Mouse (Mus musculus) hindbrain, embryonic 12.5 days (tissue): Measurements from ENCODE around the gene Nudcd3. TPM values are rescaled to one million over a fixed set of nuclear protein-coding genes. Genes with fewer than 3 reads are reported as not detected.

ENCODE experiments used
- ATAC-seq: fragments of 200-750 bp; cut with Nextera tagmentation; 2 replicates; pipeline ENCODE4 v1.8.0; 2017; ENCODE audit warnings: moderate TSS enrichment; ENCODE audit not compliant: low FRiP score
- H3K27ac ChIP-seq: fragments of 300-500 bp; sonication (generic); 2 replicates; pipeline ENCODE4 v1.5.1; 2016; ENCODE audit warnings: mild to moderate bottlenecking
- H3K27me3 ChIP-seq: fragments of 300-500 bp; sonication (generic); 2 replicates; pipeline ENCODE4 v1.6.1; 2016; ENCODE audit warnings: mild to moderate bottlenecking
- H3K36me3 ChIP-seq: fragments of 300-500 bp; sonication (generic); 2 replicates; pipeline ENCODE4 v1.6.1; 2016; ENCODE audit warnings: mild to moderate bottlenecking
- H3K4me1 ChIP-seq: fragments of 300-500 bp; sonication (generic); 2 replicates; pipeline ENCODE4 v1.6.1; 2016
- H3K4me2 ChIP-seq: fragments of 300-500 bp; sonication (generic); replicated peaks from 2 replicates; pipeline ENCODE4 v1.6.1; 2016; ENCODE audit warnings: mild to moderate bottlenecking
- H3K4me3 ChIP-seq: fragments of 300-500 bp; sonication (generic); 2 replicates; pipeline ENCODE4 v1.5.1; 2016; ENCODE audit warnings: mild to moderate bottlenecking
- H3K9ac ChIP-seq: fragments of 300-500 bp; sonication (generic); 2 replicates; pipeline ENCODE4 v1.6.1; 2016; ENCODE audit warnings: mild to moderate bottlenecking, moderate library complexity
- H3K9me3 ChIP-seq: fragments of 300-500 bp; sonication (generic); replicated peaks from 2 replicates; pipeline ENCODE4 v1.6.1; 2016; ENCODE audit warnings: mild to moderate bottlenecking
- WGBS: fragments of 180-500 bp; shearing (Covaris S2); methylation state at CpG from one replicate; pipeline ENCODE4 v1.1.7; 2016; 5-methylcytosine and 5-hydroxymethylcytosine counted together
- polyA plus RNA-seq: library from polyadenylated mRNA; unstranded; fragments of >200 nt; fragmentation: Nextera tagmentation; extraction: Ambion mirVana; gene quantifications from 2 replicates; pipeline ENCODE4 v1.2.1, GENCODE M21; 2016

Nudcd3 gene
- polyA plus RNA-seq, 1 experiment from 2014 or later = 57.7 TPM

GRCm38 (mm10) chr11:6175506-6175905, 24.7 kb downstream of the Nudcd3 start:
- Histone ChIP-seq H3K4me3 (no peak overlapping the region), H3K27me3 (no peaks in the 10 kb centered on the region), H3K9ac (no peak overlapping the region), H3K27ac (no peak overlapping the region), H3K36me3 (no peaks in the 10 kb centered on the region), H3K4me2 (no peak overlapping the region), H3K4me1 (peaks cover 22% of the 10 kb centered on the region), H3K9me3 (no peaks in the 10 kb centered on the region)
- WGBS = 72% methylated on average over 1 of the region's 1 CpGs
- no peak for ATAC-seq

GRCm38 (mm10) chr11:6174719-6175118, 25.5 kb downstream of the Nudcd3 start:
- Histone ChIP-seq H3K4me1 (peaks cover 20% of the 10 kb centered on the region), H3K4me2 (no peak overlapping the region), H3K9me3 (no peaks in the 10 kb centered on the region), H3K36me3 (no peaks in the 10 kb centered on the region), H3K27me3 (no peaks in the 10 kb centered on the region), H3K9ac (no peak overlapping the region), H3K4me3 (no peak overlapping the region), H3K27ac (no peak overlapping the region)
- ATAC-seq = no peak
- WGBS = 75% methylated on average over 7 of the region's 7 CpGs

- H3K27ac ChIP-seq = no peak overlapping the region
- no peak overlapping the region for H3K4me3 ChIP-seq
- no peaks in the 10 kb centered on the region for H3K27me3 ChIP-seq
- 83% methylated on average over 2 of the region's 2 CpGs for WGBS
- H3K4me2 ChIP-seq = no peak overlapping the region
- no peak overlapping the region for H3K9ac ChIP-seq
- no peak for ATAC-seq
- H3K9me3 ChIP-seq = no peaks in the 10 kb centered on the region
- H3K36me3 ChIP-seq = no peaks in the 10 kb centered on the region
- no peaks in the 10 kb centered on the region for H3K4me1 ChIP-seq
These were observed 31.1 kb downstream of the Nudcd3 start for GRCm38 (mm10) chr11:6169041-6169663.

DNA sequence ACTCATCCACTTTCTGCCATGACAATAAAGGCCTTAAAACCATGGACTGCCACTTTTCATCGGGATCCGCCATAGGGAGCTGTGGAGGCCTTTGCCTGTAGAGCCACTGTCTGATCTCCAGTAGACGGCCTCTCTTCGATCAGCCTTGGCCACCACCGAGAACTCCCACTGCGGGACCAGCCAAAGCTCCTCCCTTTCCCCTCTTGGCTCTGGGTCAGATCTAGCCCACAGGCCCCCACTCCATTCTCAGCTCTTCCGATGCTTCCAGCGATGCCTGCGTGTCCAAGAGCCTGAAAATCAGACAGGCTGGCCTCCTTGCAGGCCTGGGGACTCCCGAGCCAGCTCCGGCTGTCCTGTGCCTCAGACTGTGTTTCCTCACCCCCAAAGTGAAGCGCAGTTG, 33.9 kb downstream of the Nudcd3 start:
- Histone ChIP-seq H3K4me2 (no peak overlapping the region), H3K9me3 (no peaks in the 10 kb centered on the region), H3K4me1 (no peaks in the 10 kb centered on the region), H3K27me3 (no peaks in the 10 kb centered on the region), H3K9ac (no peak overlapping the region), H3K36me3 (no peaks in the 10 kb centered on the region), H3K27ac (no peak overlapping the region; the same call in 1 of the 2 replicates), H3K4me3 (no peak overlapping the region)
- 97% methylated on average over 12 of the region's 12 CpGs for WGBS
- ATAC-seq = no peak

GRCm38 (mm10) chr11:6165391-6166081, 34.7 kb downstream of the Nudcd3 start:
- H3K4me3 ChIP-seq = no peak overlapping the region
- no peaks in the 10 kb centered on the region for H3K9me3 ChIP-seq
- no peak overlapping the region for H3K9ac ChIP-seq
- WGBS = 93% methylated on average over 7 of the region's 7 CpGs
- H3K4me1 ChIP-seq = no peaks in the 10 kb centered on the region
- no peak for ATAC-seq
- no peak overlapping the region for H3K27ac ChIP-seq
- H3K4me2 ChIP-seq = no peak overlapping the region
- H3K36me3 ChIP-seq = no peaks in the 10 kb centered on the region
- no peaks in the 10 kb centered on the region for H3K27me3 ChIP-seq

- Histone ChIP-seq H3K9ac (no peak overlapping the region), H3K4me2 (no peak overlapping the region), H3K4me3 (no peak overlapping the region), H3K36me3 (no peaks in the 10 kb centered on the region), H3K9me3 (no peaks in the 10 kb centered on the region), H3K4me1 (no peaks in the 10 kb centered on the region), H3K27ac (no peak overlapping the region), H3K27me3 (no peaks in the 10 kb centered on the region)
- 92% methylated on average over 7 of the region's 7 CpGs for WGBS
- ATAC-seq = no peak
These were observed 35.4 kb downstream of the Nudcd3 start for GRCm38 (mm10) chr11:6164781-6165180.

- 96% methylated on average over 12 of the region's 12 CpGs for WGBS
- no peak for ATAC-seq
- H3K9me3 ChIP-seq = no peaks in the 10 kb centered on the region
These were observed 36.5 kb downstream of the Nudcd3 start for GRCm38 (mm10) chr11:6163706-6164105.

DNA sequence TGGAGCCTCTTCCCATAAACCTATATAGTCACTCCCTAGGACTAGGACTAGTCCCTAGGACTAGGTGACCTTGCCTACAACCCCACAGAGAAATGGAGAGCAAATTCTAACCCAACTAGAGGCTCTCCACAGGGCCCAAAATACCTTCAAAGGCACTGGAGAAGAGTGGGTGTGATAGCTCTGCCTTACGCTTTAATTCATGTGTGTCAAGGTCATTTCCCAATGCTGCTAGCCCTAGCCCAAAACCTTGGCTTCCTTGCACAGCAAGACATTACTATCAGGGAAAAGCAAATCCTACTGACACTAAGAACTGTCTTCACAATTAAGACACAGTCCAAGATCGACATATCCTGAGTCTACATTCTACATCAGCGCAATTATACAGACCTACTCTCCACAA, 37.2 kb downstream of the Nudcd3 start:
- Histone ChIP-seq H3K4me3 (no peak overlapping the region), H3K4me2 (no peak overlapping the region), H3K9me3 (no peaks in the 10 kb centered on the region), H3K36me3 (no peaks in the 10 kb centered on the region), H3K27me3 (no peaks in the 10 kb centered on the region), H3K9ac (no peak overlapping the region), H3K27ac (no peak overlapping the region), H3K4me1 (no peaks in the 10 kb centered on the region)
- 95% methylated on average over 3 of the region's 3 CpGs for WGBS
- no peak for ATAC-seq

More at GRCm38 (mm10) chr11:6163706-6164105, 36.5 kb downstream of the Nudcd3 start:
- no peak overlapping the region for H3K4me3 ChIP-seq
- no peak overlapping the region for H3K27ac ChIP-seq
- no peaks in the 10 kb centered on the region for H3K36me3 ChIP-seq
- no peaks in the 10 kb centered on the region for H3K27me3 ChIP-seq
- no peak overlapping the region for H3K9ac ChIP-seq
- H3K4me1 ChIP-seq = no peaks in the 10 kb centered on the region
- H3K4me2 ChIP-seq = no peak overlapping the region

- Histone ChIP-seq H3K27ac (no peak overlapping the region), H3K27me3 (no peaks in the 10 kb centered on the region), H3K4me1 (peaks cover 5% of the 10 kb centered on the region), H3K9me3 (no peaks in the 10 kb centered on the region), H3K9ac (no peak overlapping the region), H3K4me3 (no peak overlapping the region), H3K36me3 (no peaks in the 10 kb centered on the region), H3K4me2 (no peak overlapping the region)
- ATAC-seq = no peak
These were observed 38.7 kb downstream of the Nudcd3 start for GRCm38 (mm10) chr11:6161549-6161948.

DNA sequence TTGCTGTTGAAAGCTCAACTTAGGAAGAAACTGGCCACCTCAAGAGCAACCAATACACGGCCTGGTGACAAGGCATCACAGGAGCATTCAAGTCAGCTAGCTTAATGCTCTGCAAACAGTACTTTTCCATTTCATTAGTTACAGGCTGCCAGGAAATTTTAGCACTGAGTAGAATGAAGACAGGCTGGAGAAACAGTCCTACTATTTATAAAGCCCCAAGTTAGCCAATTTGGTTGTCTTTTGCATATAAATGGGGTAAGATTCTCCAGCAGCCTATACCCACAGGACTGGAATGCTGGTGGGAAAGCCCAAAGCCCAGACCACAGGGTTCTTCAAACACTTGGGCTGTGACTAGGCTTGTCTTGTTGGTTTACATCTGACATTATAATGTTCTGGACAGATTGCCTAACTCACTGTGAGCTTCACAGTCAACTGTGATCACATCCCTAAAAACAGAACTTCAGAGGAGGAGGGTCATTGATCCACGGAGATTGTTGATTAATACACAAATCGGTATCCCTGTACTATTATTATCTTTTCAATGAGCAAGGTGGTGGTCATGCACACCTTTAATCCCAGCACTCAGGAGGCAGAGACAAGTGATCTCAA, 39.4 kb downstream of the Nudcd3 start:
- Histone ChIP-seq H3K9ac (no peak overlapping the region), H3K27ac (no peak overlapping the region), H3K36me3 (no peaks in the 10 kb centered on the region), H3K4me3 (no peak overlapping the region), H3K27me3 (no peaks in the 10 kb centered on the region), H3K9me3 (no peaks in the 10 kb centered on the region), H3K4me2 (no peak overlapping the region), H3K4me1 (peaks cover 6% of the 10 kb centered on the region)
- no peak for ATAC-seq
- 85% methylated on average over 3 of the region's 3 CpGs for WGBS

DNA sequence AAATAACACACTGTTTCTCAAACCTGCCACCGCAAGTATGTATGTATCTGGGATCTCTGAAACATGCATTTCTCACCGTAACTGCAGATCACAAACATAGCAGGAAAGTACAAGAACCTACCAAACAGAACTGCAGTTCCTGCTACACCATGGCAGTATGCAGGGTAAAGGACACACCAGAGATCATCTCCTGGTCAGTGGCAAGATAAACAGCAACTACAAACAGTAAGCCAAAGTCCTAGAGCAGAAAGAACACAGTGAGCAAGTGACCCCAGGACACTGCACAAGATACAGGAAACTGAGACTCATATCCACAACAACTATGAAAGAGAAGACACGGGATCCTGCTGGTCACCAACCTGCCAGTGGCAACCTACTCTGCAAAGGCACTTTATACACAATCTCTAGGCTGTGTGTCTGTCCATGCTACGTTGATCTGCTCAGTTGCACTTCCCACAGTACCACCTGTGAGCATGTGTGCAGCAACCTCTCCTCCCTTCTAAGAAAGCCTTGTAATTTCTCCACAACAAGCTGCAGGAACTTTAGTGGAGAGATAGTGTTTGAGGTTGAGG, 40.4 kb downstream of the Nudcd3 start:
- Histone ChIP-seq H3K4me2 (no peak overlapping the region), H3K27ac (no peak overlapping the region), H3K27me3 (no peaks in the 10 kb centered on the region), H3K4me1 (peaks cover 7% of the 10 kb centered on the region), H3K9me3 (no peaks in the 10 kb centered on the region), H3K36me3 (no peaks in the 10 kb centered on the region), H3K9ac (no peak overlapping the region), H3K4me3 (no peak overlapping the region)
- no peak for ATAC-seq
- 91% methylated on average over 4 of the region's 4 CpGs for WGBS

DNA sequence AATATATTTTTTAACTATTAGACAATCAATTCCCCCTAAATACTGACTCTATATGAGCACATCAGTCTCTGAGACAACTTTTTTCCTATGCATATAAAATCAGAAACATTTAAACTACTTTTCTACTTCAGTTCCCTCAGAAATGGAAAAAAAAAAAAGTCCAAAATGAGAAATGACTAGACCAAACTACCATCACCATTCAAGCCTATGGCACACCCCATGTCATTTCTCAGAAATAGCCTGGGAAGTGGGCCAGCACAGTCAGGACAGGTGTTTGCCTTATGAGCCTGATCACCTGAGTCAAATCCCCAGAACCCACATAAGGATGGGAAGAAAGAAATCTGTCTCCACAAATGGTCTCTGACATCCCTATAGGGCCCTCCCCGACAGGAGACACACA, 41.7 kb downstream of the Nudcd3 start:
- Histone ChIP-seq H3K4me2 (no peak overlapping the region), H3K36me3 (no peaks in the 10 kb centered on the region), H3K9ac (no peak overlapping the region), H3K9me3 (no peaks in the 10 kb centered on the region), H3K4me1 (peaks cover 18% of the 10 kb centered on the region), H3K4me3 (no peak overlapping the region), H3K27ac (no peak overlapping the region), H3K27me3 (no peaks in the 10 kb centered on the region)
- ATAC-seq = no peak
- 97% methylated on average over 1 of the region's 1 CpGs for WGBS
